In the genomic region with DNA sequence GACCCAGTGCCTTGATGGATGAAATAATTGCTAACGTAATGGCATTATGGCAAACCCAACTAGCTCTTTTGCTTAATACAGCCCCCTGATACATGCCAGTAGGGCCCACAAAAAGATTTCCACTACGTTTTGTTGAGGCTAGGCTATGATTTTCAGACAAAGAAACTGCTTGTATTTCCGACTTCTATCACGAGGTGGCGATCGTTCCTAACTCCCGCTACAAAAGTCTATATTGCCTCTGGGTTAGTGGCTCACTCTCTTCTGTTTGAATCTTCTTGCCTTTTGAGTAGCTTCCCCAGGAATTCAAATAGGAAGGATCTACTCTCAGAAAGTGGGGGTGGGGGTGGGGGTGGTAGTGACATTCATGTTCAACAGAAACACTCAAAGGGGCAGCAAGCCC, we compare ENCODE assay signal across 10 mouse cellular contexts. TPM values are rescaled to one million over a fixed set of nuclear protein-coding genes. Genes with fewer than 3 reads are reported as not detected.
DNase-seq lines count a peak whose midpoint lies in the region; ATAC-seq lines count a peak whose summit lies in the region.
"Had no signal": no experiment of that assay in that cellular context is flagged by ENCODE, and none has a peak within 500 bp of the region (broad histone marks: within the 10 kb centered on the region; RNA-seq: fewer than 3 reads in every experiment).

No protein-coding gene starts in this region.

- H3K4me1 ChIP-seq in neural tube, embryonic 15.5 days: no peaks in the 10 kb centered on the region
- H3K4me1 ChIP-seq: heart, embryonic 13.5 days had no signal

- ATAC-seq in CD4-positive, CD25-positive, alpha-beta regulatory T cell, adult 4 months: no peak
- ATAC-seq in neural tube, embryonic 15.5 days (ENCODE audit: low FRiP score): no peak

- 5% methylated on average over 7 of the region's 7 CpGs for WGBS in neural tube, embryonic 15.5 days

- peak; percentile 51 for DNase-seq in CD4-positive, CD25-positive, alpha-beta regulatory T cell, adult 2 months (ENCODE audit: low read depth, low spot score)
- DNase-seq in neural tube, embryonic 10.5 days (ENCODE audit: extremely low spot score, low spot score): peak; percentile 58
- peak; percentile 36 for DNase-seq in cerebellum, adult 8-10 months
- DNase-seq in heart, postnatal 36 days: peak; percentile 22 to 52
- peak; percentile 12 to 42 for DNase-seq in left cerebral cortex, postnatal 36 days (ENCODE audit: low spot score in 2 of 2)
- peak; percentile 73 to 75 for DNase-seq in right cerebral cortex, adult 2 months (ENCODE audit: low spot score in 2 of 2)

- no peak overlapping the region for H3K27ac ChIP-seq in neural tube, embryonic 15.5 days (replicated peaks)
- H3K27ac ChIP-seq: heart, embryonic 13.5 days had no signal

- no peaks in the 10 kb centered on the region for H3K36me3 ChIP-seq in neural tube, embryonic 15.5 days
- H3K36me3 ChIP-seq: heart, embryonic 13.5 days had no signal

- H3K4me2 ChIP-seq in neural tube, embryonic 15.5 days: no peak overlapping the region
- H3K4me2 ChIP-seq: heart, embryonic 13.5 days had no signal

- H3K9ac ChIP-seq in neural tube, embryonic 15.5 days (replicated peaks): no peak overlapping the region
- H3K9ac ChIP-seq: heart, embryonic 13.5 days had no signal

- H3K27me3 ChIP-seq in neural tube, embryonic 15.5 days (replicated peaks): no peaks in the 10 kb centered on the region

- H3K9me3 ChIP-seq in neural tube, embryonic 15.5 days (replicated peaks): no peaks in the 10 kb centered on the region
- H3K9me3 ChIP-seq: heart, embryonic 13.5 days had no signal

- intact Hi-C loops in heart, postnatal 36 days (cut with DNase I): loop anchor here (10.0 kb wide), 3 partner anchors 69 to 379 kb away; no protein-coding TSS in a partner anchor
- intact Hi-C loops in left cerebral cortex, postnatal 36 days (cut with DNase I): loop anchor here (1.0 kb wide), 1 partner anchor 66 kb away; no protein-coding TSS in a partner anchor

- H3K4me3 ChIP-seq in neural tube, embryonic 15.5 days (replicated peaks): no peak overlapping the region
- H3K4me3 ChIP-seq: heart, embryonic 13.5 days had no signal

RNA-seq across cellular contexts. Expression of a gene that starts 18.9 kb away (rescaled TPM):
- not detected for polyA plus RNA-seq in CD4-positive, CD25-positive, alpha-beta regulatory T cell, adult 4 months (2017; shearing (Covaris generic))
- polyA plus RNA-seq in neural tube, embryonic 15.5 days (2015; fragmentation: Nextera tagmentation; extraction: Ambion mirVana): not detected in 2 replicates
- total RNA-seq in heart, postnatal 36 days (2021): not detected
- not detected for total RNA-seq in left cerebral cortex, postnatal 36 days (2021)
- polyA plus RNA-seq: C2C12; heart, embryonic 13.5 days had no signal

RNA-seq across cellular contexts. Expression of a gene that starts 23.3 kb away (rescaled TPM):
- 10 to 100 TPM; 25.0 to 31.5 TPM for polyA plus RNA-seq in CD4-positive, CD25-positive, alpha-beta regulatory T cell, adult 4 months (2017; shearing (Covaris generic))
- 70.7 and 73.1 TPM in 2 replicates for polyA plus RNA-seq in neural tube, embryonic 15.5 days (2015; fragmentation: Nextera tagmentation; extraction: Ambion mirVana)
- total RNA-seq in heart, postnatal 36 days (2021): 10 to 100 TPM; 18.2 to 20.3 TPM
- total RNA-seq in left cerebral cortex, postnatal 36 days (2021): 10 to 100 TPM; 37.9 to 41.1 TPM
